16 mouse cellular contexts compared by ENCODE assay signal in genomic region chr2:17650147-17650834, GRCm38 (mm10).
DNase-seq lines count a peak whose midpoint lies in the region; ATAC-seq and TF ChIP-seq lines count a peak whose summit lies in the region.
"Had no signal": no experiment of that assay in that cellular context is flagged by ENCODE, and none has a peak within 500 bp of the region (broad histone marks: within the 10 kb centered on the region; RNA-seq: fewer than 3 reads in every experiment).

No protein-coding gene starts in this region.

- no peak for DNase-seq in kidney, postnatal 25 days
- peak; percentile 76 for DNase-seq in brain, adult 2 months (ENCODE audit: low read depth, low spot score)
- DNase-seq in cerebellum, adult 2 months: peak; percentile 71 to 83
- peak; percentile 6 for DNase-seq in kidney, postnatal 14 days
- DNase-seq in urinary bladder, postnatal 4 days (ENCODE audit: low spot score in 2 of 2): no peak
- DNase-seq: adrenal gland, adult 2 months; layer of hippocampus, adult 9-11 months; liver; lung, adult 18-20 months; midbrain, embryonic 14.5 days; thymus, adult 2 months had no signal

- peak; percentile 86 for ATAC-seq in kidney, embryonic 16.5 days (ENCODE audit: low FRiP score, low TSS enrichment)
- no peak for ATAC-seq in inflammation-experienced regulatory T-cells, adult 6 months
- ATAC-seq: intestine, embryonic 16.5 days had no signal

- H3K4me3 ChIP-seq in kidney, embryonic 16.5 days (ENCODE audit: low read length): no peak overlapping the region
- H3K4me3 ChIP-seq in cerebellum, adult 2 months (replicated peaks; ENCODE audit: insufficient read depth, low read depth, low read length): no peak overlapping the region
- H3K4me3 ChIP-seq: embryonic facial prominence, embryonic 15.5 days; neural tube, embryonic 12.5 days had no signal

- H3K36me3 ChIP-seq in kidney, embryonic 16.5 days (ENCODE audit: insufficient read depth, low read length): no peaks in the 10 kb centered on the region
- H3K36me3 ChIP-seq: embryonic facial prominence, embryonic 15.5 days; neural tube, embryonic 12.5 days had no signal

- H3K9me3 ChIP-seq in kidney, embryonic 16.5 days (ENCODE audit: low read length): no peaks in the 10 kb centered on the region
- H3K9me3 ChIP-seq: embryonic facial prominence, embryonic 15.5 days; neural tube, embryonic 12.5 days had no signal

- peak overlapping the region; percentile 32; the same call in 1 of the 2 replicates for H3K4me2 ChIP-seq in kidney, embryonic 16.5 days (replicated peaks; ENCODE audit: low read depth, low read length)
- H3K4me2 ChIP-seq: embryonic facial prominence, embryonic 15.5 days; neural tube, embryonic 12.5 days had no signal

- peaks cover 14% of the 10 kb centered on the region for H3K4me1 ChIP-seq in kidney, embryonic 16.5 days (ENCODE audit: insufficient read depth, low read length)
- peaks cover 8% of the 10 kb centered on the region for H3K4me1 ChIP-seq in cerebellum, adult 2 months (ENCODE audit: control insufficient read depth, insufficient read depth, low read length)
- H3K4me1 ChIP-seq: neural tube, embryonic 12.5 days had no signal

- H3K9ac ChIP-seq in kidney, embryonic 16.5 days (replicated peaks; ENCODE audit: low read length): no peak overlapping the region; the same call in 1 of the 2 replicates
- H3K9ac ChIP-seq: embryonic facial prominence, embryonic 15.5 days; neural tube, embryonic 12.5 days had no signal

- peak overlapping the region; percentile 35 for H3K27ac ChIP-seq in kidney, embryonic 16.5 days (ENCODE audit: low read length)
- no peak overlapping the region for H3K27ac ChIP-seq in cerebellum, adult 2 months (ENCODE audit: insufficient read depth, low read length)
- H3K27ac ChIP-seq: embryonic facial prominence, embryonic 15.5 days; neural tube, embryonic 12.5 days had no signal

- no peaks in the 10 kb centered on the region for H3K27me3 ChIP-seq in kidney, embryonic 16.5 days (ENCODE audit: insufficient read depth, low read length)
- no peaks in the 10 kb centered on the region for H3K27me3 ChIP-seq in cerebellum, adult 2 months (ENCODE audit: control insufficient read depth, insufficient read depth, low read length)
- H3K27me3 ChIP-seq: embryonic facial prominence, embryonic 15.5 days; neural tube, embryonic 12.5 days had no signal

- no peak for TF ChIP-seq CTCF in cerebellum, adult 2 months (IDR thresholded peaks at IDR 0.05; ENCODE audit: borderline replicate concordance, insufficient read depth, low read depth, low read length)

- no peak for TF ChIP-seq POLR2A in cerebellum, adult 2 months (IDR thresholded peaks at IDR 0.05; ENCODE audit: borderline replicate concordance, insufficient read depth, low read length)

- WGBS in kidney, embryonic 16.5 days: 29% methylated on average over 10 of the region's 10 CpGs
- WGBS in cerebellum, adult 2 months: 26% methylated on average over 10 of the region's 10 CpGs

Comparison
In these comparisons a context has a peak if more than half of its experiments do, and no peak if none do; other contexts are left out.
1. DNase-seq: peak in brain, adult 2 months (single experiment), cerebellum, adult 2 months (2 of 2) and kidney, postnatal 14 days (single experiment); none in kidney, postnatal 25 days (0 of 2) and urinary bladder, postnatal 4 days (0 of 2).